Mouse (Mus musculus): ENCODE data around the gene 1700021F05Rik.

GRCm38 (mm10) chr10:43577997-43578331 lies 37.2 kb upstream of the 1700021F05Rik start, which contains the start of gene Cd24a:
- TF ChIP-seq CTCF (IDR thresholded peaks at IDR 0.05; ENCODE audit: extremely low read depth, insufficient read depth, low read length) (no peak), POLR2A (IDR thresholded peaks at IDR 0.05; ENCODE audit: extremely low read depth, insufficient read depth, low read length) (no peak)

All from cortical plate, adult 2 months (tissue).